Mouse (Mus musculus): ENCODE measurements around the gene Btbd9. TPM values are rescaled to one million over a fixed set of nuclear protein-coding genes. Genes with fewer than 3 reads are reported as not detected.
A peak's percentile ranks its signal among the peaks of the same experiment; 100 is the strongest.
"Not testable (repeated sequence)": the region's sequence is repeated elsewhere in the genome, so short reads cannot be mapped to it uniquely, and the experiment has no call there.

Gene Btbd9
- 98.0 and 102 TPM in 2 replicates for polyA plus RNA-seq (2016; fragmentation: Nextera tagmentation; extraction: Ambion mirVana)

DNA sequence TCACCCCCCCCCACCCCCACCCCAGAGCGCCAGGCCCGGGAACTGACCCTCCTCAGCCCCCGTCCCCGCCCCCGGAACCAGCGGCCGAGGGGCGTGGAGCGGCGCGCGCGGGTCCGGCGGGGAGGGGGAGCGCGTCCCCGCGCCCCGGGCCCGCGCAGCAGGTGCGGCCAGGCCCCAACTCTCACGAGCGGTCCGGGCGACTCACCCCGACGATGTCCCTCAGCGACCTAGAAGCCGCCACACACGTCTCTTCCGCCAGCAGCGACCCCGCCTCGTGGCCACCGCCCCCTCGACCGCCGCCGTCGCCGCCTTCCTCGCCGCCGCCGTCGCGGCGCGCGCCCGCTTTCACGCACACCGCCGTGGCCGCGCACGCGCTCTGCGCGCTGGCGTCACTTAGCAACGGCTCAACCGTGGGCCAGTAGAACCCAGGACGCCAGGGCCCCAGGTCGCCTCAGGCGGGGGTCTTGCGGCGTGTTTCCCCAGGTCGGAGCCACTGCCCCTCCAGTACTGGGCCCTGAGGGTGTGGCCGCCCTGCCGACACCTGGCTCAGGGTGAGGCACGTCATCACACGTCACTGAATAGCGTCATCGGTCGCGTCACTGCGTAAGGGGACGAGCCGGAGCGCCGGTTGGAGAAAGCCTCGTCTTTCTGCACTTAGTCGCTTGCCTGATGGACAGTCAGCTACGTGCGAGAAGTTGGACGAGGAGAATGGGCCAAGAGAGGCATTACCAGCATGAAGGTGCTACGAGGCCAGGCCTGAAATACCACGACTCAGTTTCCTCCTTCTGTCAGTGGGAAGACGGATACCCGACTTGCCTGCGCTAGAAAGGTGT is at the start of gene Btbd9:
TSS of gene Btbd9 (minus strand) at position 548 of the 833 bp plus-strand sequence.
- H3K4me3 ChIP-seq = peak within 1 kb of the TSS; percentile 71
- H3K9me3 ChIP-seq = no peaks in the 10 kb centered on the region
- ATAC-seq (ENCODE audit: low FRiP score, low read depth) = peak; percentile 94
- peak within 1 kb of the TSS; percentile 70 for H3K9ac ChIP-seq (replicated peaks)
- peaks cover 17% of the 10 kb centered on the region for H3K4me1 ChIP-seq
- WGBS = under 1% methylated on average over 66 of the region's 94 CpGs
- peak within 1 kb of the TSS; percentile 91 for H3K27ac ChIP-seq (replicated peaks)
- H3K27me3 ChIP-seq = no peaks in the 10 kb centered on the region
- no peaks in the 10 kb centered on the region for H3K36me3 ChIP-seq
- H3K4me2 ChIP-seq (replicated peaks) = peak within 1 kb of the TSS; percentile 72

DNA sequence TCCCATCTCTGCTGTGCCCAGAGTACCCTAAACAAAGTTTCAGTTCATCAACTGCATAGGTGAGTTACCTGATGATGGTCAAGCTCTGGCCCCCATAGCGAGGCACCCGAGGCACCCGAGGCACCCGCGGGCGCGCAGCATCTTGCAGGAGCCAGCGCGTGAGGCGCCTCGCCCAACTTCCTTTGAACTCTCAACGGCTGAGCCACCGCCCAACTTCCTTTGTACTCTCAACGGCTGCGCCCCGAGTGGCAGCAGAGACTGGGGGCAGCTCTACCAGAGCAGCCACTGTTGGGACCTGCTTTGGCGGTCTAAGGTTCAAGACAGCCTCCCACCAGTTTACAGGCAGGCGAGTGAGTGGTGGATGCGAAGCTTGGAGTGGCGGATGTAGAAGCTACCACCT is 47.8 kb upstream of the Btbd9 start, which contains the start of gene Dnah8:
TSS of gene Dnah8 (plus strand) at position 223 of the 400 bp plus-strand sequence.
- not testable (repeated sequence) for ATAC-seq (ENCODE audit: low FRiP score, low read depth)
- no CpG with 5 or more reads among the region's 20 CpGs for WGBS

DNA sequence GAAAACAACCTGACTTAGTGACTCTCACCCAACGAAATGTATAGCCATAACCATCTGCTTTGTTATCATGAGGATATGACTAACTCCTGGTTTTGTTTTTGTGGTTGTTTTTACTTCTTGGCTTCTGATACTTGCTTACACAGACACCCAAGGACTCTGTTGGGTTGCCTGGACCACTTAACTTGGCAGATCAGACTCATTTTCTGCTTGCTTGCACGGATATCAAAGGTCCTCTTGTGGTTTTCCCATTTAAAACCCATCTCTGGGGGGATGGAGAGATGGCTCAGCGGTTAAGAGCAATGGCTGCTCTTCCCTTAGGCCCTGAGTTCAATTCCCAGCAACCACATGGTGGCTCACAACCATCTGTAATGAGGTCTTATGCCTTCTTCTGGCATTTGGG is 46.9 kb upstream of the Btbd9 start:
- H3K4me2 ChIP-seq (replicated peaks) = no peak overlapping the region
- no peaks in the 10 kb centered on the region for H3K27me3 ChIP-seq
- no peak overlapping the region for H3K9ac ChIP-seq (replicated peaks)
- 87% methylated on average over 3 of the region's 3 CpGs for WGBS
- no peak for ATAC-seq (ENCODE audit: low FRiP score, low read depth)
- no peaks in the 10 kb centered on the region for H3K36me3 ChIP-seq
- no peaks in the 10 kb centered on the region for H3K9me3 ChIP-seq
- no peaks in the 10 kb centered on the region for H3K4me1 ChIP-seq
- no peak overlapping the region for H3K27ac ChIP-seq (replicated peaks)
- no peak overlapping the region for H3K4me3 ChIP-seq

More for the DNA sequence above, 47.8 kb upstream of the Btbd9 start, which contains the start of gene Dnah8:
- not testable (repeated sequence) for H3K4me1 ChIP-seq; H3K36me3 ChIP-seq; H3K9ac ChIP-seq (replicated peaks); H3K9me3 ChIP-seq; H3K27me3 ChIP-seq; H3K4me2 ChIP-seq (replicated peaks); H3K4me3 ChIP-seq; H3K27ac ChIP-seq (replicated peaks)

DNA sequence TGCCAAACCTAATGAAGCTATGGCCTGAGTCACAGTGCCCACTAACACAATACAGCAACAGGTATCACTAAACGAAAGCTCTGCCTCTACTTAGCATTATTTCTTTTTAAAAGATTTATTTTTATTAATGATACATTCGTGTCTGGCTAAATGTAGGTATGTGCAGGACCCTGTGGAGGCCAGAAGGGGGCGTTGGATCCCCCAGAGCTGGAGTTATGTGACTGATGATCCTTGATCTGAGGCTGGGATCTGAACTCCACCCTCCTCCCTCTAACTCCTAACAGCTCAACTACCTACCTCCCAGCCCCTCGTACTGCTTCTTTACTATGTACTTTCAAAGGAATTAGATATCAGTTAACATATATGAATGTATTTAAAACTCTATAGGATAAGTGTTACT is 45.2 kb upstream of the Btbd9 start:
- H3K9me3 ChIP-seq = no peaks in the 10 kb centered on the region
- H3K9ac ChIP-seq (replicated peaks) = no peak overlapping the region
- 74% methylated on average over 4 of the region's 4 CpGs for WGBS
- no peak for ATAC-seq (ENCODE audit: low FRiP score, low read depth)
- H3K4me2 ChIP-seq (replicated peaks) = no peak overlapping the region
- H3K27me3 ChIP-seq = no peaks in the 10 kb centered on the region
- no peak overlapping the region for H3K4me3 ChIP-seq
- H3K27ac ChIP-seq (replicated peaks) = no peak overlapping the region
- no peaks in the 10 kb centered on the region for H3K4me1 ChIP-seq
- H3K36me3 ChIP-seq = no peaks in the 10 kb centered on the region

DNA sequence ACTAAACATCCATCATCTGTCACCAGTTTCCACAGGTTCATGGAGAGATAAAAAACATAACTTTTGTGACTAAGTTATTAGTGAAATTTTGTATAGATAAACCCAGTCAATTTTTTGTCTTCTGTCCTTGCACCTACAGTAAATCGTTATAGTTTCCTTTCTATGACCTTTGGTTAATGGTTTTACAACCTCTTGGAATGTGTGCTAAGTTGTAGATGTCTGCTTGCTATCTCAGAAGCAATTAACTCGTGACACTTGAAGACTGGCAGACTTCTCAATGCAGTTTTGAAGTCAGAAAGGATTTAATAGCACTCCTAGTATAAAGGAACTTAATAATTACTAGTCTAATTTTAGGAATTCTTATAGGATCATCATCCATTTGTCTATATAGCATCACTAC is 44.3 kb upstream of the Btbd9 start:
- H3K9me3 ChIP-seq = no peaks in the 10 kb centered on the region
- H3K27me3 ChIP-seq = no peaks in the 10 kb centered on the region
- no peaks in the 10 kb centered on the region for H3K4me1 ChIP-seq
- H3K4me3 ChIP-seq = no peak overlapping the region
- 79% methylated on average over 2 of the region's 2 CpGs for WGBS
- ATAC-seq (ENCODE audit: low FRiP score, low read depth) = no peak
- no peak overlapping the region for H3K4me2 ChIP-seq (replicated peaks)
- H3K27ac ChIP-seq (replicated peaks) = no peak overlapping the region
- no peaks in the 10 kb centered on the region for H3K36me3 ChIP-seq
- no peak overlapping the region for H3K9ac ChIP-seq (replicated peaks)

DNA sequence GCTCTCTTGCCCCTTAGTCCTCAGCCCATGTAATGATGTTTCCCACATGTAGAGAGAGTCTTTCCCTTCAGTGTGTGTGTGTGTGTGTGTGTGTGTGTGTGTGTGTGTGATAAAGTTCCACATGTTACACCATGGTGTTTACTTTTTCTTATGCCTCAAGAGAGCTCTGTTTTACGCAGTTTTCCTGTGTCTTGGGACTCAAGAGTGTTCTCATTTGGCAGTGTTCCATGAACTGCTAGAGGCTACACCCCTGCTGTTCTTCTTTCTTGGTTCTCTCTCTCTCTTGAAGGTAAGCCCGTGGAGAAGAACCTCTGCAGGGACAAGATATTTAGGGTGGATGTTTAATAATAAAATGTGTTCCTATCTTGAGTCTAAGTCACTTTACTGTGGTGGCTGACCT is 42.9 kb upstream of the Btbd9 start:
- Histone ChIP-seq H3K36me3 (no peaks in the 10 kb centered on the region), H3K9ac (replicated peaks) (no peak overlapping the region), H3K4me2 (replicated peaks) (no peak overlapping the region), H3K27ac (replicated peaks) (no peak overlapping the region), H3K4me3 (no peak overlapping the region), H3K27me3 (no peaks in the 10 kb centered on the region), H3K9me3 (no peaks in the 10 kb centered on the region), H3K4me1 (no peaks in the 10 kb centered on the region)
- WGBS = 65% methylated on average over 2 of the region's 2 CpGs
- ATAC-seq (ENCODE audit: low FRiP score, low read depth) = no peak

DNA sequence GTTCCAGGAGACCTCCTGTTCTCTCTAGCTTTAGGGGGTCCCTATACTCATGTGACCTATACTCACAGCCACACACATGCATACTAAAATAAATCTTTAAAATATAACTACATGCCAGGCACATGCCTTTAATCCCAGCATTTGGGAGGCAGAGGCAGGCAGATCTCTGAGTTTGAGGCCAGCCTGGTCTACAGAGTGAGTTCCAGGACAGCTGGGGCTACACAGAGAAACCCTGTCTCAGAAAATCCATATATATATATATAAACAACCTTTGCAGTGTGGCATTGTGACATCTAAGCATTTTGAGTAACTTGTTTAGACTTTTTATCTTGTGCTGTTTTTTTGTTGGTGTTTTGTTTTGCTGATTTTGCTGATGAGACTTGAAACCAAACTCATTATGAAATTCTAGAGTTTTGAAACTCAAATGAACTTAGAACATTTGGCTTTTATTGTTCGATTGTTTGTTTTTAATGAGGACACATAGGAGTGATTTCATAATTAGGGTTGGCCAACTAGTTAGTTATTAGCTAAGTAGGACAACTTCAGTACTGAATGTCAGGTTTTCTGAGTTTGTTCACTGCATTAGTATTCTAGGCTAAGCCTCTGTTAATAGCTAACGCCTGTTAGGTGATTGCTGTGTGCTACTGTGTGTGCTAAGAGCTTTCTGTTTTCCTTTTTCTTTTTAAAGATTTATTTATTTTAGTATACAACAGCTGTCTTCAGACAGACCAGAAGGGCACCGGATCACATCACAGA is 42.0 kb upstream of the Btbd9 start:
- ATAC-seq (ENCODE audit: low FRiP score, low read depth) = no peak
- H3K27me3 ChIP-seq = no peaks in the 10 kb centered on the region
- H3K9me3 ChIP-seq = no peaks in the 10 kb centered on the region
- H3K4me3 ChIP-seq = no peak overlapping the region
- H3K4me1 ChIP-seq = no peaks in the 10 kb centered on the region
- H3K9ac ChIP-seq (replicated peaks) = no peak overlapping the region
- H3K36me3 ChIP-seq = no peaks in the 10 kb centered on the region
- 86% methylated on average over 3 of the region's 3 CpGs for WGBS
- H3K27ac ChIP-seq (replicated peaks) = no peak overlapping the region
- H3K4me2 ChIP-seq (replicated peaks) = no peak overlapping the region

DNA sequence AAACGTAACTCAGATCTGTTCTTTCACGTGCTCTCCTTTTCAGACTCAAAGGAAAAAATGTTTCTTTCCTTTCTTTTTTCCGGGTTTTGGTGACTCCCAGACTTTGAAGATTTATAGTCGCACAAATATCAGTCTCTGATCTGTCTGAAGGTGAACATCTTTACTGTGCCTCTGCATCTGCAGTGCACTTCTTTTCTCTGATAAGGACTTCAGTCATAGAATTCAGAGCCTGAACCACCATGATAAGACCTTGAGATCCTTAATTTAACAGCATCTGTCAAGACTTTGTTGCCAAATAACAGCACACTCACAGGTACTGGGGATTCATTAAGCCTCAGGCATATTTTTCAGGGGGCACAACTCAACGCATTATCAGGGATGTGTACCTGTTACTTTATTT is 39.9 kb upstream of the Btbd9 start:
- H3K4me3 ChIP-seq = no peak overlapping the region
- no peak overlapping the region for H3K27ac ChIP-seq (replicated peaks)
- no peak for ATAC-seq (ENCODE audit: low FRiP score, low read depth)
- WGBS = 89% methylated on average over 5 of the region's 5 CpGs
- H3K27me3 ChIP-seq = no peaks in the 10 kb centered on the region
- peaks cover 8% of the 10 kb centered on the region for H3K4me1 ChIP-seq
- H3K9me3 ChIP-seq = no peaks in the 10 kb centered on the region
- no peaks in the 10 kb centered on the region for H3K36me3 ChIP-seq
- H3K4me2 ChIP-seq (replicated peaks) = no peak overlapping the region
- H3K9ac ChIP-seq (replicated peaks) = no peak overlapping the region

DNA sequence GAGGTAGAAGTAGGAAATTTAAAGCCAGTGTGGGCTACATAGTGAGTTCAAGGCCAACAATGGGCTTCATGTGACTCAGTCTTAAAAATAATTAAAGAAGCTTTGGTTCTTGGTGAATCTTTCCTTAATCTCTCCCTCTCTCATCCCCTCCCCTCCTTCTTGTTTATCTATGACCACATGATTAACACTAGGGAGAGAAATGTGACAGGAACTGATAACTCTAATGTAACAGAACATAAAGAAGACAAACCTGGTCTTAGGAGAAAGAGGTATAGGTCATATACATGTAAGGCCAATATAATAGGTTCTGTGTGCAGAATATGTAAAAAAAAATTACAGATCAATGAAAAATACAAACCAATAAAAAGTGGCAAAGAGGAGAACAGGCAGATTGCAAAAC is 37.1 kb upstream of the Btbd9 start:
- no peak overlapping the region for H3K27ac ChIP-seq (replicated peaks)
- no peaks in the 10 kb centered on the region for H3K36me3 ChIP-seq
- H3K4me2 ChIP-seq (replicated peaks) = no peak overlapping the region
- H3K4me1 ChIP-seq = peaks cover 22% of the 10 kb centered on the region
- H3K9ac ChIP-seq (replicated peaks) = no peak overlapping the region
- no peaks in the 10 kb centered on the region for H3K27me3 ChIP-seq
- no peak overlapping the region for H3K4me3 ChIP-seq
- no peaks in the 10 kb centered on the region for H3K9me3 ChIP-seq
- ATAC-seq (ENCODE audit: low FRiP score, low read depth) = no peak

DNA sequence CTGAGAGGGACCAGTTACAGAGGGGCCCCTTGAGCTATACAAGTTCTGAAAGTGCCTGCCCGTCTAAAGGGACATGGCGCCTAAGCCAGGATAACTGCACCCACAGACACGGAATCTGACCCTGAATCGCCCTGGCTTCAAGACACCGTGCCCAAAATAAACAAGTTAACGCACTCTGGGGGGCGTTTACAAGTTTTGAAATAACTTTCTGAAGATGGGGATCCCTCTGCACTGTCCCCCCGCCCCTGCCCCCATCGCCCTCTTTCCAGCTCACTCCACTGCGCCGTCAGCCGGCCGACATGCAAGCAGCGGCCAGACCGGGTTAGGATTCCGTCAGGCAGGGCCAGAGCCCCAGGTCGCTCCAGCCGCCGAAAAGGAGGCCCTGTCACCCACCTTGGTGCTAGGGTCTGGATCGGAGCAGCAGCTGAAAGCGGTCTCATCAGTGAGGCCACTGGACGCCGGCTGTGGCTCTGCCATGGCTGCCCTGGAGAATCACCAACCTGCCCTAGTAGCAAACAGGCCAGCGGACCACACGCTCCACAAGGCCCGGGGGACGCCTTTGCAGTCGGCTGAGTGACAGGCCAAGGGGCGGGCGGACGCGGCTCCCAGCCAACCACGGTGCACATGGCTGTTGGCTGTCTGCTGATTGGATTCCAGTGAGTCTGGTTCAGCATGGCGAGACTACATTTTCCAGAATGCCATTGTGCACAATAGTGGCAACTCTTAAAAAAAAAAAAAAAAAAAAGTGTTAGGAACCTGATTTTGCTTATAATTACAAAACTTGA is 36.0 kb upstream of the Btbd9 start:
- Histone ChIP-seq H3K27ac (replicated peaks) (peak overlapping the region; percentile 79), H3K4me2 (replicated peaks) (peak overlapping the region; percentile 64), H3K9ac (replicated peaks) (peak overlapping the region; percentile 80), H3K9me3 (no peaks in the 10 kb centered on the region), H3K27me3 (no peaks in the 10 kb centered on the region), H3K4me1 (peaks cover 33% of the 10 kb centered on the region), H3K4me3 (peak overlapping the region; percentile 70), H3K36me3 (no peaks in the 10 kb centered on the region)
- under 1% methylated on average over 34 of the region's 34 CpGs for WGBS
- ATAC-seq (ENCODE audit: low FRiP score, low read depth) = peak; percentile 100

DNA sequence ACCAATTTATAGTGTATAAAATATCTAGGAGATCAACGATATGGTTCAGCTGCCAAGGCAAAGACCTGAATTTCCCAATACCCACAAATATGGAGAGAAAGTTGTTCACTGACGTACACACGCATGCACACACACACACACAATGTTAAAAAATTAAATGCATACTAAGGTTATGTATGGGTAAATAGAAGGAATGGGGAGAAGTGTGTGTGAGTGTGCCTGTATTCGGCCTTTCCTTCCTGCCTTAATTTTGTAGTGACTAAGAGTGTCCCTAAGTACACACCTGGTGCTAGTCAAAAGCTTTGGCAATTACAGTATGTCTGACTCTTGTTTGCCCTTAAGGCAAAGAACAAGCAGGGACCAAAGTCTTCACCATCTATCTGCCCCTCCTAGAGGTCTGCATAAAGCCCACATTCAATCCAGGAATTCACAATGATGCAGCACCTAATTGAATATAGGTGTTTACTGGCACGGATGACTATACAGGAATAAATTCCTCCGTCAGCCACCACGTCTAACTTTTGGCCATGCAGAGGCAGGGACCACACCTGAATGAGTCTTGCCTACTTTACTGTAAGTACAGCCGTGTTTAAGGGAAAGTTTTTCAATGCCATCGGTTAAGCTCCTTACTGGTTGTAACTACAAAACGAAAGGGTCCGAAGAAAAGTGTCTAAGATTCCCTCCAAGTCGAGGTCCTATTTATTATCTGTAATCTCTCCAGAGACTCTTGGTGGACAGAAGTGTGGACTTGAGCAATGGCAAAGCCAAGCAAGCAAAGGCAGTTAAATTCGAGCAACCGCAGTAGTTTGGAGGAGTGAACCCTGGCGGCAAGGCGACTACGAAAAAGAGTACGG is 35.2 kb upstream of the Btbd9 start:
- H3K9ac ChIP-seq (replicated peaks) = peak overlapping the region; percentile 80
- H3K9me3 ChIP-seq = no peaks in the 10 kb centered on the region
- 27% methylated on average over 18 of the region's 18 CpGs for WGBS
- H3K4me1 ChIP-seq = peaks cover 39% of the 10 kb centered on the region
- H3K36me3 ChIP-seq = no peaks in the 10 kb centered on the region
- ATAC-seq (ENCODE audit: low FRiP score, low read depth) = no peak
- H3K4me3 ChIP-seq = peak overlapping the region; percentile 70
- H3K27me3 ChIP-seq = no peaks in the 10 kb centered on the region
- peak overlapping the region; percentile 64 for H3K4me2 ChIP-seq (replicated peaks)
- peak overlapping the region; percentile 79; the same call in 1 of the 2 replicates for H3K27ac ChIP-seq (replicated peaks)

Data from midbrain, embryonic 12.5 days (tissue).